Mouse (Mus musculus): ENCODE measurements around the gene Tnfaip8l2. TPM values are rescaled to one million over a fixed set of nuclear protein-coding genes. Genes with fewer than 3 reads are reported as not detected.
A peak's percentile ranks its signal among the peaks of the same experiment; 100 is the strongest.
"Not testable (repeated sequence)": the region's sequence is repeated elsewhere in the genome, so short reads cannot be mapped to it uniquely, and the experiment has no call there.

The Tnfaip8l2 gene
- total RNA-seq, 2 experiments from 2014 or later: 0.38 to 0.69 TPM

DNA sequence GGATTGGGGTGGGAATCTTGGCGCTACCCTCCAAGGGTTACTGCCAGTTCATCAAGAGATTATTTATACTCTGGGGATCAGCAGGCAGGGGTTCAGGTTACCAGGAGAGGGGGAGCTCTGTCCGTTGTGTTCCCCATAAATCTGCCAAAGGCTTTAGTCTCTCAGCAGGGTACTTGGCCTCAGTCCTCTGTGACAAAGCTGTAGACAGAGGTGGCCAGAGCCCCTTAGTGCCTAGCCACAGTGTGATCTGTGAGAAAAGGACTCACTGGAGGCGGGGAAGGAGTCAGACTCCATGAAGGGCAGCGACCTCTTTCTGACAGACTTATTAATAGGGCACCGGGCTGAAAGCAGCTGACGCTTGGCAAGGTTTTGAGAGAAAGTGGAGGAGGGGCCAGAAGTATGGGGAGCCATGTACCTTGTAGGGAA, 12.9 kb downstream of the Tnfaip8l2 start:
- DNase-seq: peak; percentile 49 to 53
- intact Hi-C loops (cut with DNase I): no loop called here

DNA sequence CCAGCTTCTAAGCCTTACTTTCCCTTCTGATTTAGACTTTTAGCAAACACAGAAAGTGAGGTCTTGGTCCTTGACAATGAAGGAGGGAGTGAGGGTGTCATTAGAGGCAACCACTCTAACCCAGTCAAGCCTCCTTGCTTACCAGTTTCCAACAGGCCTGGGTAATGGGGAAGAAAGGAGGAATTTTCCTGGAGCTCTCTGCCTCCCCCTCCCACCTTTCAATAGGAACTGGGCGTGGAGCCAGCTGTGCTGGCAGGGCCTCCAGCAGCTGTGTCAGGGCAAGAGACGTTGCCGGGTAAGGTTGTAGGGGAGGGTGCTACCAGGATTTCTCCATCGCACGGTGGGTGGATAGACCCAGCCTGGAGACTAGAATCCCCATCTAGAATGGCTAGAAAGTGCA, 17.2 kb downstream of the Tnfaip8l2 start:
- intact Hi-C loops (cut with DNase I): no loop called here
- peak; percentile 62 to 71 for DNase-seq

DNA sequence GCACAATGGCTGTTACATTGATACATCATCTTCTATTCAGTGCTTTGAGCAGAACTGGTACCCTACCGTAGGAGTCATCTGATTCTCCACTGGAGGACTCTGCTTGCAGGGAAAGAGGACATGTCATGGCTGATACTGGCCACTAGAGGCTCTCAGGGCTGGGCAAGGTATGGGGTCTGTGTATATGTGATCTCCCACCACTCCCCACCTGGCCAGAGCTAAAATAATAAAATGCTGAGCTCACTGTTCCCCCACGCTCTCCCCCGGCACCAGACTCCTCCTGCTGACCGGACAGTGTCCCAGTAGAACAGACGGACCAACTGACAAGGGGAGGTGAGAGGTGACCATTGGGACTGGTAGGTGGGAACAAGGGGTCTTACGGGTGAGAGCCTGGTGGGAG, 17.9 kb downstream of the Tnfaip8l2 start, which contains the start of gene Tmod4:
Gene Tmod4, plus strand, starts transcription at position 231 of the 400 bp plus-strand sequence.
- peak; percentile 42 to 46 for DNase-seq
- intact Hi-C loops (cut with DNase I): no loop called here

DNA sequence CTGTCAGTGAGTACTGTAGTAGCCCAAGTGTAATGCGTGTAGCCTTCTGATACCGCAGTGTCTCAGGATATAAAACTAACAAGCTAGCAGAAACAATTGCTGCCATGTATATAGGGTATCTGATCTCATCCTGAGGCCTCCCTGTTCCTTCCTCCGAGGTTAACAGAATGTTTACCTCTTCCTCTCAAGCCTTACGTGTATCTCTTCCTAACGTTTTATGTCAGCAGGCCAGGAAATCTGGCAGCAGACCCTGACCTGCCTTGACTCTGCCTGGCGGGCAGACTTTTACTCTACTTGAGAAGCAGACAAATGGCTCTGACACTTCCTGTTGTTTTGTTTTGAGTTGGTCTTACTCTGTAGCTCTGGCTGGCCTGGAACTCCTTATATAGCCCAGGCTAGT, 20.6 kb downstream of the Tnfaip8l2 start:
- intact Hi-C loops (cut with DNase I): no loop called here
- no peak for DNase-seq

GRCm38 (mm10) chr3:95117751-95118150, 24.4 kb downstream of the Tnfaip8l2 start:
- intact Hi-C loops (cut with DNase I): no loop called here

GRCm38 (mm10) chr3:95112760-95113159, 29.4 kb downstream of the Tnfaip8l2 start:
- intact Hi-C loops (cut with DNase I): no loop called here
- DNase-seq: no peak

More at GRCm38 (mm10) chr3:95117751-95118150, 24.4 kb downstream of the Tnfaip8l2 start:
- DNase-seq: no peak

GRCm38 (mm10) chr3:95110911-95111726, 31.0 kb downstream of the Tnfaip8l2 start, which contains the start of gene Vps72:
Vps72 (plus strand) TSS chr3:95111022.
- peak; percentile 78 to 88 for DNase-seq
- intact Hi-C loops (cut with DNase I): no loop called here

GRCm38 (mm10) chr3:95107898-95108297, 34.3 kb downstream of the Tnfaip8l2 start:
- no peak for DNase-seq
- intact Hi-C loops (cut with DNase I): loop anchor here (5.0 kb wide), 2 partner anchors 36 to 56 kb away; no protein-coding TSS in a partner anchor

DNA sequence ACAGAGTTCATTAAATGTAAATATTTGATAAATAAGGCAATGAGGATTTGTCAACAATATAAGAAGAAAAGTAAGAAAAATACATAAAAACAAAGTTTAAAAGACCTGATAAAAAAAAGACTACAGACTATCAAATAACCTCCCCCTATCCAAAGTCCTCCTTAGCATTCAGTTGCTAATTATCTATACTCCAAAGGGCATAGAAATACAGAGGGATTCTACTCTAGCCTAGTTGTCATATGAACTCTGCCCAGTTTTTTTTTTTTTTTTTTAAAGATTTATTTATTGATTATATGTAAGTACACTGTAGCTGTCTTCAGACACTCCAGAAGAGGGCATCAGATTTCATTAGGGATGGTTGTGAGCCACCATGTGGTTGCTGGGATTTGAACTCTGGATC, 34.9 kb downstream of the Tnfaip8l2 start:
- DNase-seq: not testable (repeated sequence)
- intact Hi-C loops (cut with DNase I): loop anchor here (5.0 kb wide), 2 partner anchors 35 to 55 kb away; no protein-coding TSS in a partner anchor

DNA sequence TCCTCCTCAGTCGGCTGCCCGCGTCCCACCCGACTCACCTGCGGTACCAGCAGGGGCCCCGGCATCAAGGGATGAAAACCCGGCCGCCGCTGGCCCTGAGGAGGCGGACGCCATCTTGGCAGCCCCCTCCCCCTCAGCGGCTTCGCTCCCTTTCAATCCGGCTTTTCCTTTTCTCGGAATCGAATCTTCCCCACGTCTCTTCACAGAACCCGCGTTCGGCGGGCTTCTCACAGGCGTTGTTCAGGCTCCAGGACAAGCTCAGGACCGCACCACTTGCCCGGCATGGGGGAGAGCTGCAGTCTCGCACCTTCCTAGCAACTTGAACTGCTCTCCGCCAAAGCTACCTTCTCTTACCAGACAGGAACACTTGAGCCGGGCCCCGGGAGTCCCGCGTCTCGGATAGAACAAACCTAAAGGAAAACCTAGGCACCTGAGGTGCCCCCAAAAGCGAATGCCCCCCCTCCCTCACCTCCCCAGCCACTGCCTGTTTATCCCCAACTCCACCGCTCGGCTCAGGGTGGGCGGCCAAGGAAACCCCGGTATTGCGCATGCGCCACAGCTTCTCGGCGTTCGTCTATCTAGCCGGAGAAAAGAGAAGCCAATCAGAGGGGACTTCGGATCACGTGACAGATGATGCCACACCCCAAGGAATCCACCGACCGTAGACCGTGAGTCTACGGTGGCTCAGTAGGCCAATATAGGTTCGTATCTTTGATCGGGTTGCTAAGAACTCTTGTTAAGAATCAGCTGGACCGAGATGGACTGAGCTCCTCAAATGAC, 35.6 kb downstream of the Tnfaip8l2 start, which contains the start of gene Pip5k1a:
Gene Pip5k1a, minus strand, starts transcription at position 593 of the 780 bp plus-strand sequence.
- intact Hi-C loops (cut with DNase I): loop anchor here (5.0 kb wide), 2 partner anchors 34 to 54 kb away; no protein-coding TSS in a partner anchor

GRCm38 (mm10) chr3:95105586-95106337, 36.4 kb downstream of the Tnfaip8l2 start:
- intact Hi-C loops (cut with DNase I): loop anchor here (5.0 kb wide), 2 partner anchors 33 to 53 kb away; no protein-coding TSS in a partner anchor
- DNase-seq: no peak

More for the DNA sequence above, 35.6 kb downstream of the Tnfaip8l2 start, which contains the start of gene Pip5k1a:
- peak; percentile 93 to 96 for DNase-seq

DNA sequence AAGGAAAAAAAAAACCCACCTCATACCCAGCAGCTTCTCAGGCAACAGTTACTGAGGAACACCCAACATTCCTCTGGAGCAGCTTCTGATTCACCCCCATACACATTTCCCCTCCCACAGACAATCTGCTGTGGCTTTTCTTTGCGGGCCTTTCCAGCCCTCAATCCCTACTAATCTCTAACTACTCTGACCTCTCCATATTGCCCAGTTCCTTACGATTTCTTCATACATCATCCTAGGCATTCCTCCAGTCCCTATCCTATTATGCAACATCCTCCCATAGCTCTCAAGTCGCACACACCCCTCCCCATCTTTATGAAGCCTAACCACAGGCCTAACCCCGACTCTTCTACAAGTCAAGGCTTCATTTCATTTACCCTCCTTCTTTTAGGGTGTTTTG, 37.0 kb downstream of the Tnfaip8l2 start:
- intact Hi-C loops (cut with DNase I): loop anchor here (5.0 kb wide), 2 partner anchors 33 to 53 kb away; no protein-coding TSS in a partner anchor
- DNase-seq: no peak

DNA sequence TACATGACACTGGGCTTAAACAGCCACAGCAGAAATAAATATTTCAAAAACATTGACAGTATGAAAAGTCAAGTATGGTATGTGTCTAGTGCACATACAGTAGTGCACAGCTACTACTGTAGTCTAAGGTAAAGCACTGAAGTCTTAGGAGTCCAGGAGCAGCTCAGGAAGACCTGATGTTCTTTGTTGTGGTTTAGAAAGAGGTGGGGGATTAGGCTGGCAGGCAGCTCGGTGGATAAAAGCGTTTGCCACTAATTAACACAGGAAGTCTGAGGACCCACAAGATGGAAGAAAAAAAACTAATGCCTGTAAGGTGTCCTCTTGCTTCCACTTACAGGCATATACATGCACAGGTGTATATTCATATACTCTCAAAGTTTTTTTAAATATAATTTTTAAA, 41.3 kb downstream of the Tnfaip8l2 start:
- intact Hi-C loops (cut with DNase I): no loop called here
- DNase-seq: no peak

Small RNA genes within 50 kb of the gene (microRNA-seq; reads per million reads assigned to microRNA genes)
- 0 reads per million in 2 experiments for gene Mir8099-1

Other genes starting within 250 kb of the Tnfaip8l2 start
- 10 to 100 TPM in 1 of 2 experiments, 1 to 10 TPM in 1; 8.2 to 17.1 TPM for gene Selenbp1, start 209.3 kb downstream of the Tnfaip8l2 start, total RNA-seq (2021)
- gene Rfx5, start 188.3 kb downstream of the Tnfaip8l2 start, total RNA-seq (2021): 1 to 10 TPM; 3.8 to 5.7 TPM
- gene Pi4kb, start 167.6 kb downstream of the Tnfaip8l2 start, total RNA-seq (2021): 10 to 100 TPM; 18.6 to 19.6 TPM
- gene Zfp687, start 126.9 kb downstream of the Tnfaip8l2 start, total RNA-seq (2021): 10 to 100 TPM in 1 of 2 experiments, 1 to 10 TPM in 1; 9.5 to 11.7 TPM
- gene Psmd4, start 99.7 kb downstream of the Tnfaip8l2 start, total RNA-seq (2021): 100 to 1,000 TPM; 178 to 188 TPM
- gene Pip5k1a, start 35.4 kb downstream of the Tnfaip8l2 start, total RNA-seq (2021): 10 to 100 TPM; 20.2 to 24.8 TPM
- 10 to 100 TPM; 39.4 to 47.9 TPM for gene Vps72, start 31.3 kb downstream of the Tnfaip8l2 start, total RNA-seq (2021)
- gene Tmod4, start 17.9 kb downstream of the Tnfaip8l2 start, total RNA-seq (2021): 100 to 1,000 TPM; 623 to 679 TPM
- gene Scnm1, start 8.3 kb downstream of the Tnfaip8l2 start, total RNA-seq (2021): 10 to 100 TPM; 21.7 to 27.3 TPM
- gene Lysmd1, start 8.3 kb downstream of the Tnfaip8l2 start, total RNA-seq (2021): 1 to 10 TPM; 6.4 to 8.2 TPM
- 10 to 100 TPM; 96.3 to 98.2 TPM for gene Sema6c, start 18.1 kb upstream of the Tnfaip8l2 start, total RNA-seq (2021)
- gene Gabpb2, start 75.6 kb upstream of the Tnfaip8l2 start, total RNA-seq (2021): 1 to 10 TPM; 6.6 to 8.0 TPM
- gene Cdc42se1, start 86.4 kb upstream of the Tnfaip8l2 start, total RNA-seq (2021): 10 to 100 TPM; 14.2 to 18.4 TPM
- 10 to 100 TPM; 48.5 to 63.2 TPM for gene Mllt11, start 89.8 kb upstream of the Tnfaip8l2 start, total RNA-seq (2021)
- not detected for gene Gm128, start 99.2 kb upstream of the Tnfaip8l2 start, total RNA-seq (2021)
- gene Bnipl, start 108.8 kb upstream of the Tnfaip8l2 start, total RNA-seq (2021): not detected
- 10 to 100 TPM; 21.3 to 23.8 TPM for gene Mindy1, start 139.0 kb upstream of the Tnfaip8l2 start, total RNA-seq (2021)
- gene Prune1, start 139.7 kb upstream of the Tnfaip8l2 start, total RNA-seq (2021): 10 to 100 TPM; 39.4 to 45.5 TPM
- under 1 TPM in 1 of 2 experiments, not detected in 1; 0.64 TPM for gene Anxa9, start 164.8 kb upstream of the Tnfaip8l2 start, total RNA-seq (2021)
- gene Cers2, start 172.4 kb upstream of the Tnfaip8l2 start, total RNA-seq (2021): 10 to 100 TPM; 15.9 to 23.3 TPM
- gene Setdb1, start 214.8 kb upstream of the Tnfaip8l2 start, total RNA-seq (2021): 10 to 100 TPM in 1 of 2 experiments, 1 to 10 TPM in 1; 9.5 to 10.5 TPM